Mouse (Mus musculus) bone marrow, adult 2 months (tissue): Measurements from ENCODE around the gene Qpct.

Experiments used
- CTCF ChIP-seq: fragments of 200-500 bp; IDR thresholded peaks from 2 replicates; pipeline ENCODE4 v1.5.1; 2011; ENCODE audit warnings: low read length, control low read depth; ENCODE audit not compliant: control insufficient read depth, insufficient read depth
- POLR2A ChIP-seq: fragments of 200-500 bp; IDR thresholded peaks from 2 replicates; pipeline ENCODE4 v1.6.1; 2011; ENCODE audit warnings: low read depth, mild to moderate bottlenecking, control low read depth, low read length, borderline replicate concordance; ENCODE audit not compliant: control insufficient read depth

GRCm38 (mm10) chr17:79064250-79064649, 12.5 kb downstream of the Qpct start:
- no peak for TF ChIP-seq CTCF
- no peak for TF ChIP-seq POLR2A
